Mouse (Mus musculus): ENCODE results near the gene Anapc15. TPM values are rescaled to one million over a fixed set of nuclear protein-coding genes. Genes with fewer than 3 reads are reported as not detected.
"Not testable (repeated sequence)": the region's sequence is repeated elsewhere in the genome, so short reads cannot be mapped to it uniquely, and the experiment has no call there.

Gene Anapc15
- polyA plus RNA-seq, 1 experiment from 2014 or later = 54.0 TPM

GRCm38 (mm10) chr7:101902846-101903245 is 39.3 kb downstream of the Anapc15 start:
- H3K4me1 ChIP-seq (ENCODE audit: control insufficient read depth, insufficient read depth, low read length) = peaks cover 15% of the 10 kb centered on the region
- ATAC-seq (replicated peaks; ENCODE audit: extremely low read depth, insufficient read depth, low FRiP score) = no peak
- H3K9ac ChIP-seq (ENCODE audit: low read length) = no peak overlapping the region
- H3K36me3 ChIP-seq (ENCODE audit: control insufficient read depth, insufficient read depth) = no peaks in the 10 kb centered on the region
- H3K4me3 ChIP-seq (ENCODE audit: low read length) = no peak overlapping the region
- no peak overlapping the region for H3K27ac ChIP-seq (ENCODE audit: low read length)
- no peaks in the 10 kb centered on the region; the same call in 1 of the 2 replicates for H3K9me3 ChIP-seq (replicated peaks; ENCODE audit: control insufficient read depth, low read length)
- H3K27me3 ChIP-seq (ENCODE audit: control insufficient read depth, insufficient read depth, low read length) = no peaks in the 10 kb centered on the region
- H3K4me2 ChIP-seq (ENCODE audit: low read depth, low read length) = no peak overlapping the region

- Histone ChIP-seq H3K4me1 (ENCODE audit: control insufficient read depth, insufficient read depth, low read length) (peaks cover 15% of the 10 kb centered on the region), H3K27ac (ENCODE audit: low read length) (peak within 1 kb of the TSS; percentile 98), H3K27me3 (ENCODE audit: control insufficient read depth, insufficient read depth, low read length) (no peaks in the 10 kb centered on the region), H3K4me2 (ENCODE audit: low read depth, low read length) (peak within 1 kb of the TSS; percentile 83), H3K4me3 (ENCODE audit: low read length) (peak within 1 kb of the TSS; percentile 86), H3K9me3 (replicated peaks; ENCODE audit: control insufficient read depth, low read length) (no peaks in the 10 kb centered on the region; the same call in 1 of the 2 replicates), H3K9ac (ENCODE audit: low read length) (peak within 1 kb of the TSS; percentile 94), H3K36me3 (ENCODE audit: control insufficient read depth, insufficient read depth) (peaks cover 9% of the 10 kb centered on the region; the same call in 1 of the 2 replicates)
- WGBS = under 1% methylated on average over 61 of the region's 61 CpGs
- ATAC-seq (replicated peaks; ENCODE audit: extremely low read depth, insufficient read depth, low FRiP score) = peak; percentile 99
These were observed 42.2 kb downstream of the Anapc15 start, which contains the start of gene Lamtor1 for GRCm38 (mm10) chr7:101905561-101906286. TSS of gene Lamtor1 (plus strand) at chr7:101905904.

- WGBS = 10% methylated on average over 11 of the region's 11 CpGs
- no peak for ATAC-seq (replicated peaks; ENCODE audit: extremely low read depth, insufficient read depth, low FRiP score)
These were observed 42.8 kb downstream of the Anapc15 start, which contains the start of gene Tomt for GRCm38 (mm10) chr7:101906287-101906681. TSS of gene Tomt (minus strand) at chr7:101906359.

GRCm38 (mm10) chr7:101906696-101907095 is 43.2 kb downstream of the Anapc15 start:
- H3K4me3 ChIP-seq (ENCODE audit: low read length) = peak overlapping the region; percentile 86
- H3K4me2 ChIP-seq (ENCODE audit: low read depth, low read length) = peak overlapping the region; percentile 61
- no peaks in the 10 kb centered on the region for H3K27me3 ChIP-seq (ENCODE audit: control insufficient read depth, insufficient read depth, low read length)
- peak overlapping the region; percentile 6; the same call in 1 of the 2 replicates for H3K27ac ChIP-seq (ENCODE audit: low read length)
- H3K9ac ChIP-seq (ENCODE audit: low read length) = peak overlapping the region; percentile 94
- 53% methylated on average over 8 of the region's 8 CpGs for WGBS
- peaks cover 12% of the 10 kb centered on the region for H3K36me3 ChIP-seq (ENCODE audit: control insufficient read depth, insufficient read depth)
- peaks cover 15% of the 10 kb centered on the region for H3K4me1 ChIP-seq (ENCODE audit: control insufficient read depth, insufficient read depth, low read length)
- no peak for ATAC-seq (replicated peaks; ENCODE audit: extremely low read depth, insufficient read depth, low FRiP score)
- no peaks in the 10 kb centered on the region; the same call in 1 of the 2 replicates for H3K9me3 ChIP-seq (replicated peaks; ENCODE audit: control insufficient read depth, low read length)

More at GRCm38 (mm10) chr7:101906287-101906681, 42.8 kb downstream of the Anapc15 start, which contains the start of gene Tomt:
- H3K4me2 ChIP-seq (ENCODE audit: low read depth, low read length) = peak within 1 kb of the TSS; percentile 83
- H3K27ac ChIP-seq (ENCODE audit: low read length) = peak within 1 kb of the TSS; percentile 98
- peaks cover 12% of the 10 kb centered on the region; the same call in 1 of the 2 replicates for H3K36me3 ChIP-seq (ENCODE audit: control insufficient read depth, insufficient read depth)
- H3K9ac ChIP-seq (ENCODE audit: low read length) = peak within 1 kb of the TSS; percentile 94
- peaks cover 15% of the 10 kb centered on the region for H3K4me1 ChIP-seq (ENCODE audit: control insufficient read depth, insufficient read depth, low read length)
- H3K4me3 ChIP-seq (ENCODE audit: low read length) = peak within 1 kb of the TSS; percentile 86
- H3K9me3 ChIP-seq (replicated peaks; ENCODE audit: control insufficient read depth, low read length) = no peaks in the 10 kb centered on the region; the same call in 1 of the 2 replicates
- no peaks in the 10 kb centered on the region for H3K27me3 ChIP-seq (ENCODE audit: control insufficient read depth, insufficient read depth, low read length)

- ATAC-seq (replicated peaks; ENCODE audit: extremely low read depth, insufficient read depth, low FRiP score) = no peak
- Histone ChIP-seq H3K27ac (ENCODE audit: low read length) (no peak overlapping the region), H3K36me3 (ENCODE audit: control insufficient read depth, insufficient read depth) (peaks cover 28% of the 10 kb centered on the region), H3K9ac (ENCODE audit: low read length) (no peak overlapping the region), H3K9me3 (replicated peaks; ENCODE audit: control insufficient read depth, low read length) (no peaks in the 10 kb centered on the region), H3K4me2 (ENCODE audit: low read depth, low read length) (no peak overlapping the region), H3K4me1 (ENCODE audit: control insufficient read depth, insufficient read depth, low read length) (peaks cover 15% of the 10 kb centered on the region), H3K27me3 (ENCODE audit: control insufficient read depth, insufficient read depth, low read length) (no peaks in the 10 kb centered on the region), H3K4me3 (ENCODE audit: low read length) (no peak overlapping the region)
- WGBS = 55% methylated on average over 4 of the region's 4 CpGs
These were observed 44.9 kb downstream of the Anapc15 start for GRCm38 (mm10) chr7:101908367-101908766.

- Histone ChIP-seq H3K27me3 (ENCODE audit: control insufficient read depth, insufficient read depth, low read length) (no peaks in the 10 kb centered on the region), H3K4me2 (ENCODE audit: low read depth, low read length) (no peak overlapping the region), H3K9me3 (replicated peaks; ENCODE audit: control insufficient read depth, low read length) (no peaks in the 10 kb centered on the region), H3K27ac (ENCODE audit: low read length) (no peak overlapping the region), H3K9ac (ENCODE audit: low read length) (no peak overlapping the region), H3K4me3 (ENCODE audit: low read length) (no peak overlapping the region), H3K4me1 (ENCODE audit: control insufficient read depth, insufficient read depth, low read length) (peaks cover 11% of the 10 kb centered on the region), H3K36me3 (ENCODE audit: control insufficient read depth, insufficient read depth) (peaks cover 38% of the 10 kb centered on the region)
- no peak for ATAC-seq (replicated peaks; ENCODE audit: extremely low read depth, insufficient read depth, low FRiP score)
- 79% methylated on average over 4 of the region's 4 CpGs for WGBS
These were observed 46.6 kb downstream of the Anapc15 start for GRCm38 (mm10) chr7:101910138-101910537.

GRCm38 (mm10) chr7:101911982-101912381 is 48.5 kb downstream of the Anapc15 start:
- no peak overlapping the region for H3K4me3 ChIP-seq (ENCODE audit: low read length)
- 63% methylated on average over 3 of the region's 3 CpGs for WGBS
- no peak overlapping the region for H3K27ac ChIP-seq (ENCODE audit: low read length)
- H3K9ac ChIP-seq (ENCODE audit: low read length) = no peak overlapping the region
- H3K9me3 ChIP-seq (replicated peaks; ENCODE audit: control insufficient read depth, low read length) = no peaks in the 10 kb centered on the region
- H3K4me2 ChIP-seq (ENCODE audit: low read depth, low read length) = no peak overlapping the region
- peaks cover 4% of the 10 kb centered on the region; the same call in 1 of the 2 replicates for H3K4me1 ChIP-seq (ENCODE audit: control insufficient read depth, insufficient read depth, low read length)
- peaks cover 38% of the 10 kb centered on the region for H3K36me3 ChIP-seq (ENCODE audit: control insufficient read depth, insufficient read depth)
- H3K27me3 ChIP-seq (ENCODE audit: control insufficient read depth, insufficient read depth, low read length) = no peaks in the 10 kb centered on the region
- no peak for ATAC-seq (replicated peaks; ENCODE audit: extremely low read depth, insufficient read depth, low FRiP score)

GRCm38 (mm10) chr7:101918071-101918470 is 54.6 kb downstream of the Anapc15 start:
- Histone ChIP-seq H3K4me2 (ENCODE audit: low read depth, low read length) (no peak overlapping the region), H3K27me3 (ENCODE audit: control insufficient read depth, insufficient read depth, low read length) (no peaks in the 10 kb centered on the region), H3K4me3 (ENCODE audit: low read length) (no peak overlapping the region), H3K9me3 (replicated peaks; ENCODE audit: control insufficient read depth, low read length) (no peaks in the 10 kb centered on the region), H3K27ac (ENCODE audit: low read length) (no peak overlapping the region), H3K36me3 (ENCODE audit: control insufficient read depth, insufficient read depth) (peaks cover 12% of the 10 kb centered on the region), H3K9ac (ENCODE audit: low read length) (no peak overlapping the region), H3K4me1 (ENCODE audit: control insufficient read depth, insufficient read depth, low read length) (no peaks in the 10 kb centered on the region)
- WGBS = 6% methylated on average over 1 of the region's 1 CpGs
- peak; percentile 69 for ATAC-seq (replicated peaks; ENCODE audit: extremely low read depth, insufficient read depth, low FRiP score)

GRCm38 (mm10) chr7:101925892-101926291 is 62.4 kb downstream of the Anapc15 start:
- not testable (repeated sequence) for H3K27me3 ChIP-seq (ENCODE audit: control insufficient read depth, insufficient read depth, low read length); H3K9me3 ChIP-seq (replicated peaks; ENCODE audit: control insufficient read depth, low read length); H3K4me2 ChIP-seq (ENCODE audit: low read depth, low read length); H3K36me3 ChIP-seq (ENCODE audit: control insufficient read depth, insufficient read depth); ATAC-seq (replicated peaks; ENCODE audit: extremely low read depth, insufficient read depth, low FRiP score); H3K9ac ChIP-seq (ENCODE audit: low read length); H3K27ac ChIP-seq (ENCODE audit: low read length); H3K4me1 ChIP-seq (ENCODE audit: control insufficient read depth, insufficient read depth, low read length); H3K4me3 ChIP-seq (ENCODE audit: low read length)

Data from heart, embryonic 16.5 days (tissue).